Mouse (Mus musculus): ENCODE measurements around the gene Spag7. TPM values are rescaled to one million over a fixed set of nuclear protein-coding genes. Genes with fewer than 3 reads are reported as not detected.
A peak's percentile ranks its signal among the peaks of the same experiment; 100 is the strongest.

Gene Spag7
- polyA plus RNA-seq, 1 experiment from 2014 or later, result 209 TPM

- Histone ChIP-seq H3K27me3 (ENCODE audit: insufficient read depth, poor library complexity, severe bottlenecking) (no peaks in the 10 kb centered on the region), H3K4me3 (peak overlapping the region; percentile 100), H3K4me1 (peaks cover 59% of the 10 kb centered on the region), H3K27ac (peak overlapping the region; percentile 97; the same call in 1 of the 2 replicates), H3K9me3 (no peaks in the 10 kb centered on the region), H3K36me3 (peaks cover 46% of the 10 kb centered on the region)
- WGBS, result 69% methylated on average over 12 of the region's 12 CpGs
- peak; percentile 69 for DNase-seq (ENCODE audit: low spot score)
These were observed 17.0 kb downstream of the Spag7 start for GRCm38 (mm10) chr11:70652029-70652883.

DNA sequence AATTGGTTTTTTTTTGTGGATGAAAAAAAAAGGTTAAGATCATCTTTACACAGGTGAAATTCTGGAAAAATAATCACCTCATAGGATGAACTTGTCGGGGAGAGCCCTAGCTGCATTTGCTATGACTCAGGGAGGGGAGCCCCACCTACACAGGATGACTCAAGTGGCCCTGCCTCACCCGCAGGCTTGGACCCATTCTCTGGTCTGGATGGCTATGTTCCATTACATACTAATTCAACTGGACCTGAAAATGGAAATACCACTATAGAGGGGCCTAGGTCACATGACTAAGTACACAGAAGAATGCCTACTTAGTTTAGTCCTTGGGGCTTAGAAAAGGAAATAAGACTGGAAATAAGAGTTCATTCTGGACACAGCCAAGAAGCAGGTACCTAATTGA lies 17.8 kb downstream of the Spag7 start:
- Histone ChIP-seq H3K4me1 (peaks cover 51% of the 10 kb centered on the region), H3K4me3 (peak overlapping the region; percentile 27; the same call in 1 of the 2 replicates), H3K36me3 (peaks cover 46% of the 10 kb centered on the region), H3K9me3 (no peaks in the 10 kb centered on the region), H3K27ac (no peak overlapping the region), H3K27me3 (ENCODE audit: insufficient read depth, poor library complexity, severe bottlenecking) (no peaks in the 10 kb centered on the region)
- DNase-seq (ENCODE audit: low spot score), result no peak
- 68% methylated on average over 2 of the region's 2 CpGs for WGBS

DNA sequence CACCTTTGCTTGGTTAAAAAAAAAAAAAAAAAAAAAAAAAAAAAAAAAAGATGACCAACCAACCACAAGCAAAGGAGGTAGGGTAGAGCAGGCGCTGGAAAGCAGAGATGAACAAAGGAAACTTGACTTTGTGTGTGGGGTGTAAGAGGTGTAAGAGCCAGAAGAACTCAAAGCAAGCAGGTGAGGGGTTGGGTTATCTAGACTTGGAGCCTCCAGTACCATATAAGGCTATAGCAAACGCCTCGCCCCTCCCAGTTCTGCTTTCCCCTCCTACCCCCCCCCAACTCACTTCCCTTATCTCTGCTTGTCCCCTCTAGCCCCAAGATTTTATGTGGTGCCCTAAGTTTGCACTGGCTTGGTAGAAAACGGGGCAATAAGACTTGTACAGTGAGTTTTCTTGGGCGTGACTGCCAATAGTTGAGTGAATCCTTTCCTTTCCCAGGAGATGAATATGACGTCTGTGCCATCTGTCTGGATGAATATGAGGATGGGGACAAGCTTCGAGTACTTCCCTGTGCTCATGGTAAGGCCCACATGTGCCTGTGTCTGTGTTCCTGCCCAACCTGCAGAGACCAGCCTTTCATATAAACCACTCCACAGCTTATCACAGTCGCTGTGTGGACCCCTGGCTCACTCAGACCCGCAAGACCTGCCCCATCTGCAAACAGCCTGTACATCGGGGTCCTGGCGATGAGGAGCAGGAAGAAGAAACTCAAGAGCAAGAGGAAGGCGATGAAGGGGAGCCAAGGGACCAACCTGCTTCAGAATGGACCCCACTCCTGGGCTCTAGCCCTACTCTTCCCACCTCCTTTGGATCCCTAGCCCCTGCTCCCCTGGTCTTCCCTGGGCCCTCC lies 18.7 kb downstream of the Spag7 start:
- Histone ChIP-seq H3K4me3 (peak overlapping the region; percentile 27), H3K27ac (peak overlapping the region; percentile 62; the same call in 1 of the 2 replicates)

GRCm38 (mm10) chr11:70649185-70649734 lies 20.0 kb downstream of the Spag7 start:
- Histone ChIP-seq H3K4me3 (peak overlapping the region; percentile 70), H3K9me3 (no peaks in the 10 kb centered on the region), H3K36me3 (peaks cover 62% of the 10 kb centered on the region), H3K27ac (no peak overlapping the region; the same call in 1 of the 2 replicates), H3K27me3 (ENCODE audit: insufficient read depth, poor library complexity, severe bottlenecking) (no peaks in the 10 kb centered on the region), H3K4me1 (peaks cover 56% of the 10 kb centered on the region)
- 84% methylated on average over 8 of the region's 8 CpGs for WGBS
- DNase-seq (ENCODE audit: low spot score), result no peak

More for the DNA sequence above, 18.7 kb downstream of the Spag7 start:
- 73% methylated on average over 12 of the region's 12 CpGs for WGBS
- Histone ChIP-seq H3K9me3 (no peaks in the 10 kb centered on the region), H3K4me1 (peaks cover 51% of the 10 kb centered on the region), H3K36me3 (peaks cover 49% of the 10 kb centered on the region), H3K27me3 (ENCODE audit: insufficient read depth, poor library complexity, severe bottlenecking) (no peaks in the 10 kb centered on the region)
- DNase-seq (ENCODE audit: low spot score), result no peak

GRCm38 (mm10) chr11:70648512-70648911 lies 20.7 kb downstream of the Spag7 start:
- DNase-seq (ENCODE audit: low spot score), result no peak
- Histone ChIP-seq H3K4me3 (peak overlapping the region; percentile 70), H3K36me3 (peaks cover 68% of the 10 kb centered on the region), H3K4me1 (peaks cover 56% of the 10 kb centered on the region), H3K27me3 (ENCODE audit: insufficient read depth, poor library complexity, severe bottlenecking) (no peaks in the 10 kb centered on the region), H3K27ac (peak overlapping the region; percentile 97; the same call in 1 of the 2 replicates), H3K9me3 (no peaks in the 10 kb centered on the region)
- 72% methylated on average over 4 of the region's 4 CpGs for WGBS

- Histone ChIP-seq H3K9me3 (no peaks in the 10 kb centered on the region), H3K36me3 (peaks cover 73% of the 10 kb centered on the region), H3K27me3 (ENCODE audit: insufficient read depth, poor library complexity, severe bottlenecking) (no peaks in the 10 kb centered on the region), H3K4me3 (peak overlapping the region; percentile 70), H3K27ac (peak overlapping the region; percentile 97), H3K4me1 (peaks cover 53% of the 10 kb centered on the region)
- peak; percentile 79 for DNase-seq (ENCODE audit: low spot score)
- WGBS, result 3% methylated on average over 28 of the region's 28 CpGs
These were observed 21.3 kb downstream of the Spag7 start for GRCm38 (mm10) chr11:70647716-70648420.

DNA sequence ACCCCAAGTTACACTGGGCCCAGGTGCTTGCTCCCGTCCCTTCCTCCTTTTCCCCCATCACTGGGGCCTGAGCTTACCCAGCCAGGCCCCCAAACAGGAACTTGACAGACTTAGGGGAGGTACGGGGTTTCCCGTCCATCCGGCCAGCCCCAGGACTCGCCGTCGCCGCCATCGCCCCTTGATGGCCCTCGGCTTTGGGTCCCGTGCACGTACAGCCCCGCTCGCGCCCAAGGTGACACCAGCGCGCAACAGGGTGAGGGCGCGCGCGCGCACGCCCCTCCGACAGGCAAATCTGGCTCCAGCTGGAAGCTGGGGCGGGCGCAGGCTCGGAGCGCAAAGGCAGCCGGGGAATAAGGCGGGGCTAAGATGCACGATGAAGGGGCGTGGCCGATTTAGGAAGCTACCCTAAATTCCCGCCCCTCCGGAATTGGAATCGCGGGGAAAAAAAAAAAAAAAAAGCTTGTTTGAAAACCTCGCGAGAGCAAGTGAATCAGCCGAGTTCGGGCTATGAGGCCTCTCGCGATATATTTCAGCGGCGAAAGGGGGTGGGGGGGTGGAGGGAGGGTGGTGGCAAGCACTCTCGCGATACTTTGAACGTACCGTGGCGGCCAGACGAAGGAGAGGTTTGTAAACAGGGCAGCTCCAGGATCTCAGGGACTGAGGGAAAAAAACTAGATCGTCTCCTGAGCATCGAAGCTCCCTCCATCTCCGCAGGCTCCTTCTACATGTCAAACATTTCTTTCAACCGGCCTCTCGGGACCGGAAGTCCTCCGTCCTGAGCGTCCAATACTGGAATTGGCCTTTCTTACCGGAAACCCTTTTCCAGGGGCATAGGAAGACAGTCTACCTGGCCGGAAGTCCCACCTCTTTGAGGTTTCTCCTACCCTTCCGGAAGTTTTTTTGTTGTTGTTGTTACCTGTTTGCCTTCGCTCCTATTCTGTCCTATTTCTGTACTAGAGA lies 22.2 kb downstream of the Spag7 start, which contains the start of the genes Rnf167 and Slc25a11:
TSS of gene Rnf167 (plus strand) at position 545 of the 960 bp plus-strand sequence.
TSS of gene Slc25a11 (minus strand) at position 789 of the 960 bp plus-strand sequence.
- peak; percentile 99 for DNase-seq (ENCODE audit: low spot score)
- Histone ChIP-seq H3K9me3 (no peaks in the 10 kb centered on the region), H3K4me1 (peaks cover 45% of the 10 kb centered on the region), H3K36me3 (peaks cover 67% of the 10 kb centered on the region), H3K4me3 (peak within 1 kb of the TSS; percentile 70), H3K27ac (peak within 1 kb of the TSS; percentile 97), H3K27me3 (ENCODE audit: insufficient read depth, poor library complexity, severe bottlenecking) (no peaks in the 10 kb centered on the region)
- WGBS, result under 1% methylated on average over 63 of the region's 63 CpGs

- peaks cover 60% of the 10 kb centered on the region for H3K36me3 ChIP-seq
- no peaks in the 10 kb centered on the region for H3K9me3 ChIP-seq
- peak overlapping the region; percentile 70 for H3K4me3 ChIP-seq
- WGBS, result 27% methylated on average over 3 of the region's 3 CpGs
- no peaks in the 10 kb centered on the region for H3K27me3 ChIP-seq (ENCODE audit: insufficient read depth, poor library complexity, severe bottlenecking)
- H3K4me1 ChIP-seq, result peaks cover 42% of the 10 kb centered on the region
- H3K27ac ChIP-seq, result peak overlapping the region; percentile 97
- no peak for DNase-seq (ENCODE audit: low spot score)
These were observed 23.0 kb downstream of the Spag7 start for GRCm38 (mm10) chr11:70646259-70646555.

GRCm38 (mm10) chr11:70645461-70646258 lies 23.6 kb downstream of the Spag7 start:
- H3K4me1 ChIP-seq, result peaks cover 38% of the 10 kb centered on the region
- peak overlapping the region; percentile 97 for H3K27ac ChIP-seq
- H3K4me3 ChIP-seq, result peak overlapping the region; percentile 70
- H3K9me3 ChIP-seq, result no peaks in the 10 kb centered on the region
- no peaks in the 10 kb centered on the region for H3K27me3 ChIP-seq (ENCODE audit: insufficient read depth, poor library complexity, severe bottlenecking)
- peaks cover 54% of the 10 kb centered on the region for H3K36me3 ChIP-seq
- 84% methylated on average over 12 of the region's 12 CpGs for WGBS
- peak; percentile 73 for DNase-seq (ENCODE audit: low spot score)

- no peak overlapping the region for H3K27ac ChIP-seq
- H3K4me1 ChIP-seq, result peaks cover 43% of the 10 kb centered on the region
- 96% methylated on average over 8 of the region's 8 CpGs for WGBS
- no peak overlapping the region for H3K4me3 ChIP-seq
- DNase-seq (ENCODE audit: low spot score), result peak; percentile 63
- no peaks in the 10 kb centered on the region for H3K27me3 ChIP-seq (ENCODE audit: insufficient read depth, poor library complexity, severe bottlenecking)
- H3K36me3 ChIP-seq, result peaks cover 44% of the 10 kb centered on the region
- H3K9me3 ChIP-seq, result no peaks in the 10 kb centered on the region
These were observed 24.6 kb downstream of the Spag7 start for GRCm38 (mm10) chr11:70644564-70645103.

All from heart, embryonic 10.5 days (tissue).